Mouse (Mus musculus) heart, embryonic 11.5 days (tissue): Measurements from ENCODE around the gene 4930563M21Rik. TPM values are rescaled to one million over a fixed set of nuclear protein-coding genes. Genes with fewer than 3 reads are reported as not detected.

Experiments
- ATAC-seq: fragments of 200-750 bp; cut with Nextera tagmentation; replicated peaks from 2 replicates; pipeline ENCODE4 v1.8.0; 2017; ENCODE audit warnings: moderate library complexity; ENCODE audit not compliant: insufficient number of reproducible peaks, low FRiP score, low TSS enrichment
- H3K27ac ChIP-seq: fragments of 300-500 bp; sonication (generic); 2 replicates; pipeline ENCODE4 v1.5.1; 2014; ENCODE audit warnings: mild to moderate bottlenecking, low read depth, low read length
- H3K27me3 ChIP-seq: fragments of 300-500 bp; sonication (generic); 2 replicates; pipeline ENCODE4 v1.6.1; 2014; ENCODE audit warnings: mild to moderate bottlenecking, low read length, mixed read lengths; ENCODE audit not compliant: control insufficient read depth, insufficient read depth
- H3K36me3 ChIP-seq: fragments of 300-500 bp; sonication (generic); 2 replicates; pipeline ENCODE4 v1.6.1; 2014; ENCODE audit warnings: mild to moderate bottlenecking, low read length, moderate library complexity, mixed read lengths; ENCODE audit not compliant: control insufficient read depth, insufficient read depth
- H3K4me1 ChIP-seq: fragments of 300-500 bp; sonication (generic); 2 replicates; pipeline ENCODE4 v1.6.1; 2014; ENCODE audit warnings: low read length; ENCODE audit not compliant: control insufficient read depth, insufficient read depth
- H3K4me2 ChIP-seq: fragments of 300-500 bp; sonication (generic); 2 replicates; pipeline ENCODE4 v1.6.1; 2014; ENCODE audit warnings: mild to moderate bottlenecking, moderate library complexity
- H3K4me3 ChIP-seq: fragments of 300-500 bp; sonication (generic); 2 replicates; pipeline ENCODE4 v1.5.1; 2014; ENCODE audit warnings: low read depth, low read length
- H3K9ac ChIP-seq: fragments of 300-500 bp; sonication (generic); 2 replicates; pipeline ENCODE4 v1.6.1; 2014; ENCODE audit warnings: mild to moderate bottlenecking, low read depth, low read length, moderate library complexity
- H3K9me3 ChIP-seq: fragments of 300-500 bp; sonication (generic); replicated peaks from 2 replicates; pipeline ENCODE4 v1.6.1; 2016; ENCODE audit warnings: low read length; ENCODE audit not compliant: control insufficient read depth
- WGBS: fragments of 180-500 bp; shearing (Covaris S2); extraction: QIAGEN DNeasy Blood & Tissue Kit; methylation state at CpG from one replicate; pipeline ENCODE4 v1.1.7; 2014; ENCODE audit not compliant: insufficient replicate concordance; 5-methylcytosine and 5-hydroxymethylcytosine counted together
- polyA plus RNA-seq: library from polyadenylated mRNA; unstranded; fragments of >200 nt; fragmentation: Nextera tagmentation; extraction: Ambion mirVana; gene quantifications from 2 replicates; pipeline ENCODE4 v1.2.1, GENCODE M21; 2014

The 4930563M21Rik gene
- polyA plus RNA-seq, 1 experiment from 2014 or later: not detected

DNA sequence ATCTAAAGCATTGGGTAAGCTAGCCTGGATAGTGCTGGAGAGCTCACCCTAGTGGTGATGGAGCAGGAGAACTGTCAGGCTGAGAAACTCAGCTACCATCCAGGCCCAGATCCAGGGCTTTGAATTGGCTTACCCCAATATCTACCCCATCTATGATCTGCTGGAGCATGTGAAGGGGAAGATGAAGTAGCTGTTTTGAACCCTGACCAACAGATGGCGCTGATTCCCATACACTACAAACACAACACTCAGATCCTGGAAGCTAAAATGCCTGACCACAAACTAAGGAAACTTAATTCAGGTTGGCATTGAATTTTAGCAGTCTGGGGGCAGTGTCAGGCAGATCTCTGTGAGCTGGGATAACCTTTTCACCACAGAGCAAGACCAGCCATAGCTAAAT lies 63.5 kb downstream of the 4930563M21Rik start:
- Histone ChIP-seq H3K9ac (no peak overlapping the region), H3K27me3 (no peaks in the 10 kb centered on the region), H3K4me1 (no peaks in the 10 kb centered on the region), H3K9me3 (no peaks in the 10 kb centered on the region), H3K4me2 (no peak overlapping the region), H3K4me3 (no peak overlapping the region), H3K36me3 (no peaks in the 10 kb centered on the region), H3K27ac (no peak overlapping the region)
- 25% methylated on average over 1 of the region's 1 CpGs for WGBS
- no peak for ATAC-seq

DNA sequence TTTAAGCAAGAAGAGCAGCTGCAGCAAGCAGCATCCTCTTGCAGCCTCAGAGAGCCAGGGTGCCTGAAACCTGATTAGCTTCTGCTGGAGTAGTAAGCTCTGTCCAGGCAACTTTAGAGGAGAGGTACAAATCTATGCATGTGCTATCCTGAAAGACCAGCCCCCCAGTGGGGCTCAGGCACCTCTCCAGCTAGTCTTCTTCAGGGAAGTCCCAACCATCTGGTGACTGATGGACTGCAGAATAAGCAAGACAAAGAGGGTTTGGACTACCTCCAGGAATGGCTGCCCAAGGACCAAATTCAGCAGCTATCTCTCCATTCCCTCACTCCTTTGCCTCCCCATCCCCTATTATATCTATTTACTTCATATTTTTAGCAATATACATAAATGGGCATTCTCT lies 69.0 kb downstream of the 4930563M21Rik start:
- no peaks in the 10 kb centered on the region for H3K36me3 ChIP-seq
- H3K4me3 ChIP-seq: no peak overlapping the region
- H3K27me3 ChIP-seq: no peaks in the 10 kb centered on the region
- H3K4me1 ChIP-seq: no peaks in the 10 kb centered on the region; the same call in 1 of the 2 replicates
- H3K27ac ChIP-seq: no peak overlapping the region
- no peak overlapping the region for H3K4me2 ChIP-seq
- H3K9ac ChIP-seq: no peak overlapping the region
- H3K9me3 ChIP-seq: no peaks in the 10 kb centered on the region
- no peak for ATAC-seq

DNA sequence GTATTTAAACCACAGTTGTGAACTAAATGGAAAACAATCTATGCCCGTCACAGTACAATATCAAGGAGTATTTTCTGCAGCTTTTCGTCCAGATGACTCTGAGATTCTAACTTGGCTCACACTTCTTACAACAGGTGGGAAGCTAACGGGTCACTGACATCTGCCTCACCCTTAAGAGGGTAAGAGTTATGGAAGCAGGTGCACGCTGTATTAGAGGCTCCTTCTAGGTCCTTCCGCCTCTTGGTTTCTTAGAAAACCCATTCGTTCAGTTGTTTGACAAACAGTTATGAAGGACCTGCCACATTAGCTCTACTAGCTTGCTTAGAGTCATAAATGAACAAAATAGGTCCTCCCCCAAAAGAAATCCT lies 71.7 kb downstream of the 4930563M21Rik start:
- H3K4me2 ChIP-seq: peak overlapping the region; percentile 64
- no peaks in the 10 kb centered on the region for H3K9me3 ChIP-seq
- no peak overlapping the region for H3K27ac ChIP-seq
- peak overlapping the region; percentile 79 for H3K4me3 ChIP-seq
- no peaks in the 10 kb centered on the region for H3K27me3 ChIP-seq
- H3K36me3 ChIP-seq: no peaks in the 10 kb centered on the region
- ATAC-seq: no peak
- H3K4me1 ChIP-seq: no peaks in the 10 kb centered on the region; the same call in 1 of the 2 replicates
- peak overlapping the region; percentile 88 for H3K9ac ChIP-seq
- WGBS: 55% methylated on average over 6 of the region's 6 CpGs

DNA sequence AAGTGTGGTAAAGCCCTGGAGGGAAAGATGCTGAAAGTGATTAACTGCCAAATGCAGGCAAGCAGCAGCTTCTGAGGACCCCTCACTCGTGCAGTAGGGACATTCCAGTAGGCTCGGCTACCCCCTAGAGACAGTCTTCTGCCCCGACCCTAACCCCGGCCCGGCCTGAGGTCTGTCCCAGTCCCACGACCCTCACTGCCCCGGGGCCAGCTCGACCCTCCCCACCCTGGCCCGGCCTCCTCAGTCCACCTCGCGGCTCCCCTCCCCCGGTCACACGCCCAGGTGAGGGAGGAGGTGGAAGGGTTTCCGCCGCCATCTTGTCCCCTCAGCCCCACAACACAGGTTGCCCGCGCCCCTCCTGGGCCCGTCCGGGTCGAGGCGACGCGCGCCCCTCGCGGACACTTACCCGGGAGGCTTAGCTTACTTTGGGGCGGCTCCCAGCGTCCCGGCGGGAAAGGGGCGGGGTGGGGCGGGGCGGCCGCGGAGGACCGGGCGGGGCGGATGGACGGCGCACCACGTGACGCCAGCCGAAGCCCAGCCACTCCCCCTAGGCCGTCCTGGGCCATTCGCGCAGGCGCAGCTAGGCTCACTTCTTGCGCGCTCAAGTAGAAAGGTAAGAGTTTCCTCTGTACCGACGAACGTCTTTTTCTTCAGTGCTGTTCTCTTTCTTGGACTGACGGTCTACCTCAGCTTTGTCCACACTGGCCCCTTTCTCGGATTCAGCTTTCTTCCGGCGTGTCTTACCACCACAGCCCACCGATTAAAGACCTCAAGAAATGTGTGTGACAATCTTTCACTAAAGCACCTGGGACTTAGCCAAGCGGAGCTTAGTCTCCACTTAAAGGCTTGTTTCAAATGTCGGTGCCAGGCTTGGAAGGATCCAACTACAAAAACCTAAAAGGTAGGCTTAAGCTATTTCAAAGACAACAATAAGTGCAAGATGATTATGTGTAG lies 72.4 kb downstream of the 4930563M21Rik start, which contains the start of gene Scaper:
Gene Scaper, minus strand, starts transcription at position 456 of the 954 bp plus-strand sequence.
- Histone ChIP-seq H3K4me2 (peak within 1 kb of the TSS; percentile 73), H3K4me3 (peak within 1 kb of the TSS; percentile 79), H3K9me3 (no peaks in the 10 kb centered on the region), H3K4me1 (no peaks in the 10 kb centered on the region; the same call in 1 of the 2 replicates), H3K27ac (peak within 1 kb of the TSS; percentile 79), H3K27me3 (no peaks in the 10 kb centered on the region), H3K36me3 (no peaks in the 10 kb centered on the region), H3K9ac (peak within 1 kb of the TSS; percentile 88)
- peak; percentile 99 for ATAC-seq
- WGBS: 1% methylated on average over 59 of the region's 60 CpGs

DNA sequence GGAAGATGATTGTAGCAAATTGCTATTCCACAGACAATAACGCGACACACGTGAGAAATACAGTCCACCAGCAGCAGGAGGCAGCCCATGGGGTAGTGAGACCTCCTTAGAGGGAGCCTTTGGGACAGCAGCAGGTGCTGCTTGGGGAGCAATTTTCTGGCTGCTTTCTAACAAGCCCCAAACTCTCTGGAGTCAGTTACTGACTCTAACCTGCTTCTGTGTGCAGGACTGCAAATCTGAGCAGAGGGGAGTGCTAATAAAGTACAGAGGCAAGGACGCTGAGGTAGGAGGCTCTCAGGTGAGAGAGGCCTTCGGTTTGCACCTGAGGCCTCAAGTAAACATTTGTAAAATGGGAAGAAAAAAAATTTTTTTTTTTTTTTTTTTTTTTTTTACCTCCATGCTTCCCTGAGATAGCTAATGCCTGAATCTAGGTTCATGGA lies 73.1 kb downstream of the 4930563M21Rik start:
- Histone ChIP-seq H3K4me3 (peak overlapping the region; percentile 79), H3K27ac (peak overlapping the region; percentile 79; the same call in 1 of the 2 replicates)

DNA sequence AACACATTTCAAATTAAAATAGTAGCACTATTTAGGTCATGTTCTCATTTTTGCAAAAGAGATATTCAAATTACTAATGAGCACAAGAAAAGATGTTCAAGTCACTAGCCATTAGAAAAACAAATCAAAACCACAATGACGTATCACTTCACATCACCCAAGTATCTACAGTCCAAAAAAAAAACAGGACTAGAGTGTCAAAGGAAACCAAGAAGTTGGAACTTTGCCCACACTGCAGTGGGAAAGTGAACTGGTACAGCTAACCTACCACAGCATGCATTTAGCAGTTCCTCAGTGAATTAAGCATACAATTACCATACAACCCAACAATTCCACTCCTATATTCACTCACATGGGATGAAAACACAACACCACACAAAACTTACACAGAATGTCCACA lies 77.9 kb downstream of the 4930563M21Rik start:
- WGBS: 49% methylated on average over 1 of the region's 1 CpGs

More for the DNA sequence above, 73.1 kb downstream of the 4930563M21Rik start:
- ATAC-seq: no peak
- WGBS: 57% methylated on average over 5 of the region's 5 CpGs
- no peaks in the 10 kb centered on the region for H3K27me3 ChIP-seq
- no peaks in the 10 kb centered on the region for H3K36me3 ChIP-seq
- no peaks in the 10 kb centered on the region; the same call in 1 of the 2 replicates for H3K4me1 ChIP-seq
- no peaks in the 10 kb centered on the region for H3K9me3 ChIP-seq
- H3K4me2 ChIP-seq: peak overlapping the region; percentile 73
- H3K9ac ChIP-seq: peak overlapping the region; percentile 88

DNA sequence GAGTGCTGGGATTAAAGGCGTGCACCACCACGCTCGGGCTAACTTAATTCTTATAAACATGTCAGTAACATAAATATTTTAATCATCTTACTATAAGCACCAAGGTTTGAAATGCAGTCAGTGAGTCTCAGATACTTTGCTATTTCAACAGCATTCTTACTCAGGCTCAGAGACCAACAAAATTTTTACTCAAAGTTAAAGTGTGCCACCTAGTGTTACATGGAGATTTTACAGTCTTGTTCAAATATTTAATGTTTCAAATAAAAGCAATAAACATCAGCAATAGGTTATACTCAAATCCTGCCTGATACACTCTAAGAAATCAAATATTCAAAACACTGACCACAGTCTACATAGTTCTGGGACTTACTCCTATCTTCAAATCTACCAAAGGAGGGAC lies 91.8 kb downstream of the 4930563M21Rik start:
- Histone ChIP-seq H3K9ac (no peak overlapping the region), H3K36me3 (no peaks in the 10 kb centered on the region), H3K4me1 (no peaks in the 10 kb centered on the region), H3K4me2 (no peak overlapping the region), H3K9me3 (no peaks in the 10 kb centered on the region), H3K27me3 (no peaks in the 10 kb centered on the region), H3K4me3 (no peak overlapping the region), H3K27ac (no peak overlapping the region)
- no peak for ATAC-seq
- WGBS: 65% methylated on average over 3 of the region's 3 CpGs

More for the DNA sequence above, 77.9 kb downstream of the 4930563M21Rik start:
- ATAC-seq: no peak
- Histone ChIP-seq H3K27ac (no peak overlapping the region), H3K27me3 (no peaks in the 10 kb centered on the region), H3K36me3 (no peaks in the 10 kb centered on the region), H3K9me3 (no peaks in the 10 kb centered on the region), H3K4me3 (no peak overlapping the region), H3K4me1 (no peaks in the 10 kb centered on the region; the same call in 1 of the 2 replicates), H3K9ac (no peak overlapping the region), H3K4me2 (no peak overlapping the region)

DNA sequence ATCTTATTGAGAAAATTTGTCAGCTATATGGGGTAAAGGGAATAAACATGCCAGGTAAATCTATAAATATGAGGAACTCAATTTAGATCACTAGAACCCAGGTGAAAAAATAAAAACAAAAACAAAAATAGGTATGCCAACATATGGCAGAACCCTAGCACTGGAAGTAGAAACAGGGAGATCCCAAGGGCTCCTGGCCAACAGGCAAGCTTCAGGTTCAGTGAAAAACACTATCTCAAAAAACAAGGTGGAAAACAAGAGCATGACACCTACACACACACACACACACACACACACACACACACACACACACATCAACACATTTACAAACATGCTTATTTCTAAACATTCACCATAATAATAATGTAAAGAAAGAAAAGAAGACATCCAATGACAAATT lies 93.6 kb downstream of the 4930563M21Rik start:
- H3K4me2 ChIP-seq: no peak overlapping the region
- no peaks in the 10 kb centered on the region for H3K4me1 ChIP-seq
- H3K4me3 ChIP-seq: no peak overlapping the region
- H3K9ac ChIP-seq: no peak overlapping the region
- H3K36me3 ChIP-seq: no peaks in the 10 kb centered on the region
- no peak overlapping the region for H3K27ac ChIP-seq
- no peaks in the 10 kb centered on the region for H3K9me3 ChIP-seq
- H3K27me3 ChIP-seq: no peaks in the 10 kb centered on the region
- no peak for ATAC-seq
